Mouse (Mus musculus) MEL (cell line): ENCODE results near the gene Klf13. TPM values are rescaled to one million over a fixed set of nuclear protein-coding genes. Genes with fewer than 3 reads are reported as not detected.

ENCODE experiments used
- DNase-seq: peaks from one replicate; pipeline ENCODE4 v3.0.0; 2011; ENCODE audit warnings: low read depth, low spot score
- H3K27ac ChIP-seq: 2 replicates; pipeline ENCODE4 v1.5.1; 2012; ENCODE audit warnings: low read depth, mild to moderate bottlenecking, control low read depth, low read length, moderate library complexity; ENCODE audit not compliant: control insufficient read depth
- H3K27me3 ChIP-seq, 2 experiments: fragments of 150-350 bp in 1 of 2; sonication (generic) in 1 of 2; 2 replicates each; pipeline ENCODE4 v1.6.1; 2012; ENCODE audit warnings: low read length in 2 of 2, mild to moderate bottlenecking in 2 of 2, improper control_type of control experiment in 1 of 2, moderate library complexity in 1 of 2; ENCODE audit not compliant: insufficient read depth in 2 of 2, control insufficient read depth in 1 of 2
- H3K36me3 ChIP-seq, 2 experiments: 2 replicates each; pipeline ENCODE4 v1.6.1; 2012 to 2014; ENCODE audit warnings: low read length in 2 of 2, improper control_type of control experiment in 1 of 2, inconsistent platforms in 1 of 2, mild to moderate bottlenecking in 1 of 2; ENCODE audit not compliant: insufficient read depth in 2 of 2, control insufficient read depth in 1 of 2
- H3K4me1 ChIP-seq, 2 experiments: fragments of 150-350 bp in 1 of 2; sonication (generic) in 1 of 2; 2 replicates each; pipeline ENCODE4 v1.6.1; 2012; ENCODE audit warnings: low read length in 2 of 2, improper control_type of control experiment in 1 of 2, mild to moderate bottlenecking in 1 of 2; ENCODE audit not compliant: insufficient read depth in 2 of 2, control insufficient read depth in 1 of 2
- H3K4me3 ChIP-seq, 2 experiments: fragments of 150-350 bp in 1 of 2; sonication (generic) in 1 of 2; 2 replicates each; pipeline ENCODE4 v1.5.1; 2012; ENCODE audit warnings: low read depth in 2 of 2, low read length in 2 of 2, mild to moderate bottlenecking in 2 of 2, moderate library complexity in 2 of 2, control low read depth in 1 of 2, improper control_type of control experiment in 1 of 2; ENCODE audit not compliant: control insufficient read depth in 1 of 2, insufficient read depth in 1 of 2
- H3K79me2 ChIP-seq: 2 replicates; pipeline ENCODE4 v1.6.1; 2012; ENCODE audit warnings: mild to moderate bottlenecking, low read length, moderate library complexity; ENCODE audit not compliant: control insufficient read depth, poor library complexity, insufficient read depth
- H3K9ac ChIP-seq: 2 replicates; pipeline ENCODE4 v1.6.1; 2012; ENCODE audit warnings: low read depth, mild to moderate bottlenecking, control low read depth, low read length, moderate library complexity; ENCODE audit not compliant: control insufficient read depth, poor library complexity, severe bottlenecking
- H3K9me3 ChIP-seq: fragments of 150-350 bp; sonication (generic); replicated peaks from 2 replicates; pipeline ENCODE4 v1.6.1; 2012; ENCODE audit warnings: mild to moderate bottlenecking, low read length, improper control_type of control experiment, moderate library complexity; ENCODE audit not compliant: insufficient read depth
- BHLHE40 ChIP-seq: IDR thresholded peaks from 2 replicates; pipeline ENCODE4 v1.6.1; 2012; ENCODE audit warnings: low read depth, mild to moderate bottlenecking, inconsistent platforms, low read length, improper control_type of control experiment, borderline replicate concordance
- CHD1 ChIP-seq: IDR thresholded peaks from 2 replicates; pipeline ENCODE4 v1.6.1; 2012; ENCODE audit warnings: low read depth, mild to moderate bottlenecking, inconsistent platforms, low read length, improper control_type of control experiment
- CHD2 ChIP-seq: IDR thresholded peaks from 2 replicates; pipeline ENCODE4 v1.6.1; 2011; ENCODE audit warnings: low read length, improper control_type of control experiment
- CTCF ChIP-seq, 3 experiments: IDR thresholded peaks in 2 of 3; conservative IDR thresholded peaks in 1 of 3; 2 replicates each; pipeline ENCODE4 v1.5.1; 2011 to 2012; ENCODE audit warnings: low read length in 3 of 3, low read depth in 2 of 3, mild to moderate bottlenecking in 2 of 3, improper control_type of control experiment in 1 of 3, inconsistent platforms in 1 of 3, mixed read lengths in 1 of 3, moderate library complexity in 1 of 3; ENCODE audit not compliant: control insufficient read depth in 1 of 3, insufficient read depth in 1 of 3, poor library complexity in 1 of 3, severe bottlenecking in 1 of 3
- E2F4 ChIP-seq: IDR thresholded peaks from 2 replicates; pipeline ENCODE4 v1.6.1; 2011; ENCODE audit warnings: low read depth, low read length, improper control_type of control experiment, borderline replicate concordance
- ELF1 ChIP-seq: IDR thresholded peaks from 2 replicates; pipeline ENCODE4 v1.6.1; 2014; ENCODE audit warnings: low read depth, mild to moderate bottlenecking, inconsistent platforms, low read length, improper control_type of control experiment, moderate library complexity
- EP300 ChIP-seq, 2 experiments: IDR thresholded peaks; 2 replicates each; pipeline ENCODE4 v1.6.1; 2011; ENCODE audit warnings: improper control_type of control experiment in 2 of 2, low read length in 2 of 2, low read depth in 1 of 2, mild to moderate bottlenecking in 1 of 2
- ETS1 ChIP-seq: IDR thresholded peaks from 2 replicates; pipeline ENCODE4 v1.6.1; 2012; ENCODE audit warnings: low read depth, mild to moderate bottlenecking, inconsistent platforms, low read length, improper control_type of control experiment, moderate library complexity
- GABPA ChIP-seq: IDR thresholded peaks from 2 replicates; pipeline ENCODE4 v1.6.1; 2012; ENCODE audit warnings: low read depth, mild to moderate bottlenecking, inconsistent platforms, low read length, improper control_type of control experiment, moderate library complexity
- GATA1 ChIP-seq: IDR thresholded peaks from 2 replicates; pipeline ENCODE4 v1.6.1; 2011; ENCODE audit warnings: low read depth, low read length, improper control_type of control experiment
- HCFC1 ChIP-seq: IDR thresholded peaks from 2 replicates; pipeline ENCODE4 v1.6.1; 2012; ENCODE audit warnings: low read depth, mild to moderate bottlenecking, inconsistent platforms, low read length, improper control_type of control experiment, moderate library complexity
- JUND ChIP-seq: IDR thresholded peaks from 2 replicates; pipeline ENCODE4 v1.6.1; 2011; ENCODE audit warnings: low read depth, mild to moderate bottlenecking, improper control_type of control experiment, low read length
- KAT2A ChIP-seq: conservative IDR thresholded peaks from 2 replicates; pipeline ENCODE4 v1.6.1; 2012; ENCODE audit warnings: low read depth, low read length, improper control_type of control experiment, inconsistent platforms
- MAFK ChIP-seq: IDR thresholded peaks from 2 replicates; pipeline ENCODE4 v1.6.1; 2011; ENCODE audit warnings: low read depth, mild to moderate bottlenecking, low read length, improper control_type of control experiment, borderline replicate concordance
- MAX ChIP-seq: IDR thresholded peaks from 2 replicates; pipeline ENCODE4 v1.6.1; 2011; ENCODE audit warnings: low read length, improper control_type of control experiment
- MAZ ChIP-seq: IDR thresholded peaks from 2 replicates; pipeline ENCODE4 v1.6.1; 2012; ENCODE audit warnings: low read depth, mild to moderate bottlenecking, inconsistent platforms, low read length, improper control_type of control experiment
- MEF2A ChIP-seq: IDR thresholded peaks from 2 replicates; pipeline ENCODE4 v1.6.1; 2014; ENCODE audit warnings: low read depth, mild to moderate bottlenecking, inconsistent platforms, low read length, improper control_type of control experiment; ENCODE audit not compliant: poor library complexity, insufficient replicate concordance, severe bottlenecking; ENCODE audit errors: extremely low read depth
- MXI1 ChIP-seq: IDR thresholded peaks from 2 replicates; pipeline ENCODE4 v1.6.1; 2011; ENCODE audit warnings: mild to moderate bottlenecking, low read depth, low read length, improper control_type of control experiment
- MYB ChIP-seq: IDR thresholded peaks from 2 replicates; pipeline ENCODE4 v1.6.1; 2011; ENCODE audit warnings: mild to moderate bottlenecking, low read depth, low read length, improper control_type of control experiment
- MYC ChIP-seq: IDR thresholded peaks from 2 replicates; pipeline ENCODE4 v1.6.1; 2011; ENCODE audit warnings: low read depth, mild to moderate bottlenecking, low read length, improper control_type of control experiment, moderate library complexity
- NELFE ChIP-seq: IDR thresholded peaks from 2 replicates; pipeline ENCODE4 v1.6.1; 2011; ENCODE audit warnings: low read depth, low read length, improper control_type of control experiment
- NRF1 ChIP-seq: IDR thresholded peaks from 2 replicates; pipeline ENCODE4 v1.6.1; 2014; ENCODE audit warnings: low read depth, mild to moderate bottlenecking, inconsistent platforms, low read length, improper control_type of control experiment, moderate library complexity; ENCODE audit not compliant: poor library complexity, insufficient read depth, severe bottlenecking
- POLR2A ChIP-seq, 2 experiments: IDR thresholded peaks; 2 replicates each; pipeline ENCODE4 v1.6.1; 2011 to 2012; ENCODE audit warnings: low read length in 2 of 2, mild to moderate bottlenecking in 2 of 2, control low read depth in 1 of 2, improper control_type of control experiment in 1 of 2, low read depth in 1 of 2, moderate library complexity in 1 of 2; ENCODE audit not compliant: control insufficient read depth in 1 of 2, insufficient read depth in 1 of 2, poor library complexity in 1 of 2
- POLR2AphosphoS2 ChIP-seq: IDR thresholded peaks from 2 replicates; pipeline ENCODE4 v1.6.1; 2011; ENCODE audit warnings: low read length, improper control_type of control experiment
- POLR2AphosphoS5 ChIP-seq: IDR thresholded peaks from 2 replicates; pipeline ENCODE4 v1.6.1; 2012; ENCODE audit warnings: low read depth, borderline replicate concordance, mild to moderate bottlenecking, inconsistent platforms, low read length, moderate library complexity, mixed read lengths
- RCOR1 ChIP-seq: IDR thresholded peaks from 2 replicates; pipeline ENCODE4 v1.6.1; 2012; ENCODE audit warnings: low read depth, mild to moderate bottlenecking, inconsistent platforms, low read length, improper control_type of control experiment
- SIN3A ChIP-seq: IDR thresholded peaks from 2 replicates; pipeline ENCODE4 v1.6.1; 2012; ENCODE audit warnings: low read length, improper control_type of control experiment, inconsistent platforms
- SMC3 ChIP-seq: IDR thresholded peaks from 2 replicates; pipeline ENCODE4 v1.6.1; 2011; ENCODE audit warnings: low read depth, low read length, improper control_type of control experiment
- TAL1 ChIP-seq: IDR thresholded peaks from 2 replicates; pipeline ENCODE4 v1.6.1; 2012; ENCODE audit warnings: mild to moderate bottlenecking, inconsistent platforms, low read length, moderate library complexity, mixed read lengths
- TBP ChIP-seq: IDR thresholded peaks from 2 replicates; pipeline ENCODE4 v1.8.0; 2011; ENCODE audit warnings: low read depth, low read length, improper control_type of control experiment
- TCF12 ChIP-seq: IDR thresholded peaks from 2 replicates; pipeline ENCODE4 v1.6.1; 2014; ENCODE audit warnings: low read depth, mild to moderate bottlenecking, inconsistent platforms, low read length, improper control_type of control experiment, moderate library complexity
- UBTF ChIP-seq: IDR thresholded peaks from 2 replicates; pipeline ENCODE4 v1.6.1; 2012; ENCODE audit warnings: low read depth, mild to moderate bottlenecking, inconsistent platforms, low read length, improper control_type of control experiment, moderate library complexity, borderline replicate concordance; ENCODE audit not compliant: insufficient read depth
- USF1 ChIP-seq: IDR thresholded peaks from 2 replicates; pipeline ENCODE4 v1.6.1; 2014; ENCODE audit warnings: low read depth, mild to moderate bottlenecking, inconsistent platforms, low read length, improper control_type of control experiment, moderate library complexity
- USF2 ChIP-seq, 2 experiments: IDR thresholded peaks; 2 replicates each; pipeline ENCODE4 v1.6.1; 2011 to 2012; ENCODE audit warnings: improper control_type of control experiment in 2 of 2, low read length in 2 of 2, borderline replicate concordance in 1 of 2, inconsistent platforms in 1 of 2, low read depth in 1 of 2, mild to moderate bottlenecking in 1 of 2; ENCODE audit not compliant: insufficient read depth in 1 of 2
- ZC3H11A ChIP-seq: IDR thresholded peaks from 2 replicates; pipeline ENCODE4 v1.6.1; 2012; ENCODE audit warnings: low read depth, mild to moderate bottlenecking, inconsistent platforms, low read length, improper control_type of control experiment
- ZMIZ1 ChIP-seq: IDR thresholded peaks from 2 replicates; pipeline ENCODE4 v1.6.1; 2012; ENCODE audit warnings: low read depth, mild to moderate bottlenecking, inconsistent platforms, low read length, improper control_type of control experiment, moderate library complexity
- ZNF384 ChIP-seq: IDR thresholded peaks from 2 replicates; pipeline ENCODE4 v1.6.1; 2012; ENCODE audit warnings: low read depth, mild to moderate bottlenecking, inconsistent platforms, low read length, improper control_type of control experiment
- polyA plus RNA-seq, 2 experiments: library from polyadenylated mRNA; stranded (reverse) in 1 of 2; unstranded in 1 of 2; fragments of >175 nt in 1 of 2; fragments of >200 nt in 1 of 2; gene quantifications; 2 replicates each; pipeline versions ENCODE4 v1.2.1 to v1.2.4; 2012; ENCODE audit warnings: low replicate concordance in 2 of 2, low read depth in 1 of 2; ENCODE audit not compliant: insufficient read length in 2 of 2, insufficient read depth in 1 of 2, missing spikeins in 1 of 2
- total RNA-seq: library from RNA; depleted of rRNA; stranded (reverse); fragments of 300-350 nt; gene quantifications from 2 replicates; pipeline ENCODE4 v1.2.3, GENCODE M21; 2012

Gene Klf13
- total and polyA plus RNA-seq, 3 experiments, result 21.6 to 118 (median 26.9) TPM

DNA sequence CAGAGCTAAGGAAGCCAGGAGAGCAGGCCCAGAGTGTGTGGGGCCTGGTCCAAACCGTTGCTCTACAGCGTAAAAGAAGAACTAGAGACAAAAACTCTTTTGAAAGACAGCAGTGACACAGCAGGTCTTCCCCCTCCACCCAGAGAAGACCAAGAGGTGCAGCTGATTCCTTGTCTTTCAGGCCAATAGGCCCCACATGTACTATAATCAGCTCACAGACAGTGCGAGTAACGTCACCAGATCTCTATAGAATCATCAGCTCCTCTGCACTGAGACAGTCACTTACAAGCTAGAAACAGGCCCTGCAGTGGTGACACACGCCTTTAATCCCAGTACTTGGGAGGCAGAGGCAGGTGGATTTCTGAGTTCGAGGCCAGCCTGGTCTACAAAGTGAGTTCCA is 4.8 kb downstream of the Klf13 start:
- no peak overlapping the region for H3K4me3 ChIP-seq
- H3K79me2 ChIP-seq, result peaks cover 75% of the 10 kb centered on the region
- H3K27me3 ChIP-seq, result no peaks in the 10 kb centered on the region
- H3K9ac ChIP-seq, result peak overlapping the region; percentile 61
- DNase-seq, result peak; percentile 94
- H3K27ac ChIP-seq, result peak overlapping the region; percentile 97
- H3K4me1 ChIP-seq, result peaks cover 38 to 39% of the 10 kb centered on the region in 2 experiments
- H3K9me3 ChIP-seq, result no peaks in the 10 kb centered on the region
- H3K36me3 ChIP-seq, result peaks cover 0 to 38% of the 10 kb centered on the region in 2 experiments; a peak in 2 of 4 replicates
- no peak for TF ChIP-seq MAZ
- TF ChIP-seq MAFK, result peak; percentile 42; the same call in 1 of the 2 replicates
- peak; percentile 43; the same call in 1 of the 2 replicates for TF ChIP-seq MYB
- TF ChIP-seq CHD2, result no peak
- peak; percentile 48; the same call in 1 of the 2 replicates for TF ChIP-seq NELFE
- TF ChIP-seq RCOR1, result peak; percentile 39; the same call in 1 of the 2 replicates
- TF ChIP-seq BHLHE40, result peak; percentile 5; the same call in 1 of the 2 replicates
- TF ChIP-seq ZC3H11A, result no peak
- TF ChIP-seq CTCF (IDR thresholded peaks at IDR 0.05 in 2 of 3, conservative IDR thresholded peaks at IDR 0.05 in 1 of 3; ENCODE audit: control insufficient read depth in 1 of 3, insufficient read depth in 1 of 3, low read depth in 2 of 3, low read length in 3 of 3, poor library complexity in 1 of 3, severe bottlenecking in 1 of 3), result no peak
- peak; percentile 89 for TF ChIP-seq MYC
- no peak for TF ChIP-seq MEF2A
- peak; percentile 95 for TF ChIP-seq SIN3A
- TF ChIP-seq TBP, result peak; percentile 79
- peak; percentile 86 for TF ChIP-seq TCF12
- no peak for TF ChIP-seq USF2 (IDR thresholded peaks at IDR 0.05; ENCODE audit: borderline replicate concordance in 1 of 2, insufficient read depth in 1 of 2, low read depth in 1 of 2, low read length in 2 of 2)
- TF ChIP-seq MXI1, result peak; percentile 93
- TF ChIP-seq JUND, result no peak
- 0 out of 2 replicates have a peak, but pooled peaks have one; percentile 18 for TF ChIP-seq KAT2A
- no peak for TF ChIP-seq CHD1
- TF ChIP-seq GATA1, result peak; percentile 47
- TF ChIP-seq UBTF, result no peak
- peak; percentile 54; the same call in 1 of the 2 replicates for TF ChIP-seq HCFC1
- TF ChIP-seq POLR2AphosphoS5, result no peak
- TF ChIP-seq USF1, result no peak
- 0 out of 2 replicates have a peak, but pooled peaks have one; percentile 6 for TF ChIP-seq ELF1
- no peak for TF ChIP-seq E2F4
- TF ChIP-seq MAX, result peak; percentile 76
- peak; percentile 99 for TF ChIP-seq ETS1
- peak; percentile 68 for TF ChIP-seq TAL1
- no peak for TF ChIP-seq ZMIZ1
- TF ChIP-seq NRF1, result no peak
- peak; percentile 2; the same call in 1 of the 2 replicates for TF ChIP-seq SMC3
- peak; percentile 65; the same call in 1 of the 2 replicates for TF ChIP-seq GABPA
- TF ChIP-seq EP300 (IDR thresholded peaks at IDR 0.05; ENCODE audit: low read depth in 1 of 2, low read length in 2 of 2), result peak; percentile 76 to 78
- peak in 1 of 2 experiments; percentile 49; a peak in 2 of 4 replicates for TF ChIP-seq POLR2A (IDR thresholded peaks at IDR 0.05; ENCODE audit: control insufficient read depth in 1 of 2, insufficient read depth in 1 of 2, low read depth in 1 of 2, low read length in 2 of 2, poor library complexity in 1 of 2)
- no peak for TF ChIP-seq ZNF384
- no peak for TF ChIP-seq POLR2AphosphoS2
